8 mouse cellular contexts compared by ENCODE assay signal in the genomic region with DNA sequence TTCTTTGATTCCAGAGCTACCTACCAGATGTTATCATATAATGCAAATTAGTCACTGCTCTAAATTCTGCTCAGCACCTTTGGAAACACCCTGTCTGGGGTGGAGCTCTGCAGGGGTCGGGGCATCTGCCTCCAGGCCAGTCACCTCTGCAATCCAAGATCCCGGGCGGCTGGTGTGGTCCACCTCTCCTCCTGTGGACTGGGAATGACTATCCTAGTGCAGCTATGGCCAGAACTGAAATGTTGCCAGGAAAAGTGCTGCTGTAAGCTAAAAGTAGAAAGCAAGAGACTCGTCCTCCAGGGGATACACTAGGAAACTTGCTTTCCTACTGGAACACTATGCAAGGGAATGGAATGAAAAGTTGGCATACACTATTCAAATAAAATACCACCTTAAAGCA. TPM values are rescaled to one million over a fixed set of nuclear protein-coding genes. Genes with fewer than 3 reads are reported as not detected.
DNase-seq lines count a peak whose midpoint lies in the region; ATAC-seq lines count a peak whose summit lies in the region.

No protein-coding gene starts in this region.

- H3K9ac ChIP-seq in lung, embryonic 15.5 days: no peak overlapping the region
- no peak overlapping the region for H3K9ac ChIP-seq in embryonic facial prominence, embryonic 12.5 days
- H3K9ac ChIP-seq in liver, embryonic 15.5 days: peak overlapping the region; percentile 53

- no peak overlapping the region for H3K4me2 ChIP-seq in lung, embryonic 15.5 days
- H3K4me2 ChIP-seq in embryonic facial prominence, embryonic 12.5 days (replicated peaks): no peak overlapping the region
- H3K4me2 ChIP-seq in liver, embryonic 15.5 days: peak overlapping the region; percentile 77

- no peaks in the 10 kb centered on the region for H3K27me3 ChIP-seq in lung, embryonic 15.5 days
- H3K27me3 ChIP-seq in embryonic facial prominence, embryonic 12.5 days: no peaks in the 10 kb centered on the region
- no peaks in the 10 kb centered on the region for H3K27me3 ChIP-seq in liver, embryonic 15.5 days

- intact Hi-C loops in heart, postnatal 25 days (cut with DNase I): loop anchor here (1.0 to 5.0 kb wide), 3 partner anchors 14 to 60 kb away; no protein-coding TSS in a partner anchor

- no peaks in the 10 kb centered on the region for H3K36me3 ChIP-seq in lung, embryonic 15.5 days
- H3K36me3 ChIP-seq in embryonic facial prominence, embryonic 12.5 days: no peaks in the 10 kb centered on the region; the same call in 1 of the 2 replicates
- 0 out of 2 replicates have a peak, but pooled peaks cover 9% of the 10 kb centered on the region for H3K36me3 ChIP-seq in liver, embryonic 15.5 days (replicated peaks)

- H3K27ac ChIP-seq in lung, embryonic 15.5 days: peak overlapping the region; percentile 66
- H3K27ac ChIP-seq in embryonic facial prominence, embryonic 12.5 days: 0 out of 2 replicates have a peak overlapping the region, but pooled peaks have one; percentile 8
- peak overlapping the region; percentile 100 for H3K27ac ChIP-seq in liver, embryonic 15.5 days (replicated peaks)

- ATAC-seq in lung, embryonic 15.5 days (ENCODE audit: borderline replicate concordance, extremely low read depth, low FRiP score, low TSS enrichment): no peak
- no peak for ATAC-seq in embryonic facial prominence, embryonic 12.5 days (ENCODE audit: insufficient number of reproducible peaks, insufficient read depth, low FRiP score, low TSS enrichment)
- ATAC-seq in liver, embryonic 15.5 days (ENCODE audit: insufficient read depth): no peak
- ATAC-seq in megakaryocyte progenitor cell, adult 5-6 weeks (replicated peaks; ENCODE audit: poor library complexity): no peak

- DNase-seq in lung, postnatal 4 days: no peak
- peak; percentile 20 for DNase-seq in heart, postnatal 25 days (ENCODE audit: low spot score)
- no peak for DNase-seq in urinary bladder, postnatal 25 days (ENCODE audit: low spot score)
- DNase-seq in layer of hippocampus, adult 9-11 months: no peak

- H3K9me3 ChIP-seq in lung, embryonic 15.5 days: no peaks in the 10 kb centered on the region
- H3K9me3 ChIP-seq in embryonic facial prominence, embryonic 12.5 days: no peaks in the 10 kb centered on the region
- H3K9me3 ChIP-seq in liver, embryonic 15.5 days (replicated peaks): no peaks in the 10 kb centered on the region

- H3K4me3 ChIP-seq in lung, embryonic 15.5 days: no peak overlapping the region
- H3K4me3 ChIP-seq in embryonic facial prominence, embryonic 12.5 days: no peak overlapping the region
- peak overlapping the region; percentile 37 for H3K4me3 ChIP-seq in liver, embryonic 15.5 days (replicated peaks)

- 35% methylated on average over 4 of the region's 4 CpGs for WGBS in lung, embryonic 15.5 days
- WGBS in embryonic facial prominence, embryonic 12.5 days: 46% methylated on average over 4 of the region's 4 CpGs
- 25% methylated on average over 4 of the region's 4 CpGs for WGBS in liver, embryonic 15.5 days (ENCODE audit: insufficient replicate concordance)

- peaks cover 37% of the 10 kb centered on the region for H3K4me1 ChIP-seq in lung, embryonic 15.5 days
- peaks cover 19% of the 10 kb centered on the region for H3K4me1 ChIP-seq in embryonic facial prominence, embryonic 12.5 days
- H3K4me1 ChIP-seq in liver, embryonic 15.5 days (replicated peaks): peaks cover 98% of the 10 kb centered on the region

RNA-seq across cellular contexts. Expression of a gene that starts 22.7 kb away (rescaled TPM):
- polyA plus RNA-seq in lung, embryonic 15.5 days (2015; fragmentation: Nextera tagmentation; extraction: Ambion mirVana): 9.9 and 11.4 TPM in 2 replicates
- polyA plus RNA-seq in embryonic facial prominence, embryonic 12.5 days (2016; fragmentation: Nextera tagmentation; extraction: Ambion mirVana): 18.5 and 19.9 TPM in 2 replicates
- 10 to 100 TPM; 30.7 to 33.5 TPM for total RNA-seq in heart, postnatal 25 days (2021)
- polyA plus RNA-seq in liver, embryonic 15.5 days (2015; fragmentation: Nextera tagmentation; extraction: Ambion mirVana): 8.0 and 8.6 TPM in 2 replicates
- 48.5 and 52.7 TPM in 2 replicates for total RNA-seq in megakaryocyte progenitor cell, adult 5-6 weeks (2015)
- 13.5 and 16.6 TPM in 2 replicates for total RNA-seq in megakaryocyte progenitor cell, adult 5-6 weeks (2017)

Comparison
In these comparisons a context has a peak if more than half of its experiments do, and no peak if none do; other contexts are left out.
1. H3K27ac ChIP-seq: peak in every context shown above with its lines; median percentile 100 in liver, embryonic 15.5 days; 66 in lung, embryonic 15.5 days; 8 in embryonic facial prominence, embryonic 12.5 days.